Mouse (Mus musculus) MEL (cell line): ENCODE measurements at regions not wholly inside any gene's neighbourhood (a gene's known extent, or its start where the extent isn't known, plus 50 kb on each side); places are given as distances from the start of the nearest gene placed in this dataset.

Experiments
- DNase-seq: peaks from one replicate; pipeline ENCODE4 v3.0.0; 2011; ENCODE audit warnings: low read depth, low spot score
- H3K27ac ChIP-seq: 2 replicates; pipeline ENCODE4 v1.5.1; 2012; ENCODE audit warnings: low read depth, mild to moderate bottlenecking, control low read depth, low read length, moderate library complexity; ENCODE audit not compliant: control insufficient read depth
- H3K27me3 ChIP-seq, 2 experiments: fragments of 150-350 bp in 1 of 2; sonication (generic) in 1 of 2; 2 replicates each; pipeline ENCODE4 v1.6.1; 2012; ENCODE audit warnings: low read length in 2 of 2, mild to moderate bottlenecking in 2 of 2, improper control_type of control experiment in 1 of 2, moderate library complexity in 1 of 2; ENCODE audit not compliant: insufficient read depth in 2 of 2, control insufficient read depth in 1 of 2
- H3K36me3 ChIP-seq, 2 experiments: 2 replicates each; pipeline ENCODE4 v1.6.1; 2012 to 2014; ENCODE audit warnings: low read length in 2 of 2, improper control_type of control experiment in 1 of 2, inconsistent platforms in 1 of 2, mild to moderate bottlenecking in 1 of 2; ENCODE audit not compliant: insufficient read depth in 2 of 2, control insufficient read depth in 1 of 2
- H3K4me1 ChIP-seq, 2 experiments: fragments of 150-350 bp in 1 of 2; sonication (generic) in 1 of 2; 2 replicates each; pipeline ENCODE4 v1.6.1; 2012; ENCODE audit warnings: low read length in 2 of 2, improper control_type of control experiment in 1 of 2, mild to moderate bottlenecking in 1 of 2; ENCODE audit not compliant: insufficient read depth in 2 of 2, control insufficient read depth in 1 of 2
- H3K4me3 ChIP-seq, 2 experiments: fragments of 150-350 bp in 1 of 2; sonication (generic) in 1 of 2; 2 replicates each; pipeline ENCODE4 v1.5.1; 2012; ENCODE audit warnings: low read depth in 2 of 2, low read length in 2 of 2, mild to moderate bottlenecking in 2 of 2, moderate library complexity in 2 of 2, control low read depth in 1 of 2, improper control_type of control experiment in 1 of 2; ENCODE audit not compliant: control insufficient read depth in 1 of 2, insufficient read depth in 1 of 2
- H3K79me2 ChIP-seq: 2 replicates; pipeline ENCODE4 v1.6.1; 2012; ENCODE audit warnings: mild to moderate bottlenecking, low read length, moderate library complexity; ENCODE audit not compliant: control insufficient read depth, poor library complexity, insufficient read depth
- H3K9ac ChIP-seq: 2 replicates; pipeline ENCODE4 v1.6.1; 2012; ENCODE audit warnings: low read depth, mild to moderate bottlenecking, control low read depth, low read length, moderate library complexity; ENCODE audit not compliant: control insufficient read depth, poor library complexity, severe bottlenecking
- H3K9me3 ChIP-seq: fragments of 150-350 bp; sonication (generic); replicated peaks from 2 replicates; pipeline ENCODE4 v1.6.1; 2012; ENCODE audit warnings: mild to moderate bottlenecking, low read length, improper control_type of control experiment, moderate library complexity; ENCODE audit not compliant: insufficient read depth
- BHLHE40 ChIP-seq: IDR thresholded peaks from 2 replicates; pipeline ENCODE4 v1.6.1; 2012; ENCODE audit warnings: low read depth, mild to moderate bottlenecking, inconsistent platforms, low read length, improper control_type of control experiment, borderline replicate concordance
- CHD1 ChIP-seq: IDR thresholded peaks from 2 replicates; pipeline ENCODE4 v1.6.1; 2012; ENCODE audit warnings: low read depth, mild to moderate bottlenecking, inconsistent platforms, low read length, improper control_type of control experiment
- CHD2 ChIP-seq: IDR thresholded peaks from 2 replicates; pipeline ENCODE4 v1.6.1; 2011; ENCODE audit warnings: low read length, improper control_type of control experiment
- EP300 ChIP-seq, 2 experiments: IDR thresholded peaks; 2 replicates each; pipeline ENCODE4 v1.6.1; 2011; ENCODE audit warnings: improper control_type of control experiment in 2 of 2, low read length in 2 of 2, low read depth in 1 of 2, mild to moderate bottlenecking in 1 of 2
- ETS1 ChIP-seq: IDR thresholded peaks from 2 replicates; pipeline ENCODE4 v1.6.1; 2012; ENCODE audit warnings: low read depth, mild to moderate bottlenecking, inconsistent platforms, low read length, improper control_type of control experiment, moderate library complexity
- GATA1 ChIP-seq: IDR thresholded peaks from 2 replicates; pipeline ENCODE4 v1.6.1; 2011; ENCODE audit warnings: low read depth, low read length, improper control_type of control experiment
- JUND ChIP-seq: IDR thresholded peaks from 2 replicates; pipeline ENCODE4 v1.6.1; 2011; ENCODE audit warnings: low read depth, mild to moderate bottlenecking, improper control_type of control experiment, low read length
- KAT2A ChIP-seq: conservative IDR thresholded peaks from 2 replicates; pipeline ENCODE4 v1.6.1; 2012; ENCODE audit warnings: low read depth, low read length, improper control_type of control experiment, inconsistent platforms
- MAFK ChIP-seq: IDR thresholded peaks from 2 replicates; pipeline ENCODE4 v1.6.1; 2011; ENCODE audit warnings: low read depth, mild to moderate bottlenecking, low read length, improper control_type of control experiment, borderline replicate concordance
- MAX ChIP-seq: IDR thresholded peaks from 2 replicates; pipeline ENCODE4 v1.6.1; 2011; ENCODE audit warnings: low read length, improper control_type of control experiment
- MXI1 ChIP-seq: IDR thresholded peaks from 2 replicates; pipeline ENCODE4 v1.6.1; 2011; ENCODE audit warnings: mild to moderate bottlenecking, low read depth, low read length, improper control_type of control experiment
- MYB ChIP-seq: IDR thresholded peaks from 2 replicates; pipeline ENCODE4 v1.6.1; 2011; ENCODE audit warnings: mild to moderate bottlenecking, low read depth, low read length, improper control_type of control experiment
- MYC ChIP-seq: IDR thresholded peaks from 2 replicates; pipeline ENCODE4 v1.6.1; 2011; ENCODE audit warnings: low read depth, mild to moderate bottlenecking, low read length, improper control_type of control experiment, moderate library complexity
- NELFE ChIP-seq: IDR thresholded peaks from 2 replicates; pipeline ENCODE4 v1.6.1; 2011; ENCODE audit warnings: low read depth, low read length, improper control_type of control experiment
- POLR2A ChIP-seq, 2 experiments: IDR thresholded peaks; 2 replicates each; pipeline ENCODE4 v1.6.1; 2011 to 2012; ENCODE audit warnings: low read length in 2 of 2, mild to moderate bottlenecking in 2 of 2, control low read depth in 1 of 2, improper control_type of control experiment in 1 of 2, low read depth in 1 of 2, moderate library complexity in 1 of 2; ENCODE audit not compliant: control insufficient read depth in 1 of 2, insufficient read depth in 1 of 2, poor library complexity in 1 of 2
- POLR2AphosphoS2 ChIP-seq: IDR thresholded peaks from 2 replicates; pipeline ENCODE4 v1.6.1; 2011; ENCODE audit warnings: low read length, improper control_type of control experiment
- RAD21 ChIP-seq: IDR thresholded peaks from 2 replicates; pipeline ENCODE4 v1.6.1; 2011; ENCODE audit warnings: mild to moderate bottlenecking, low read depth, low read length, improper control_type of control experiment
- RCOR1 ChIP-seq: IDR thresholded peaks from 2 replicates; pipeline ENCODE4 v1.6.1; 2012; ENCODE audit warnings: low read depth, mild to moderate bottlenecking, inconsistent platforms, low read length, improper control_type of control experiment
- SIN3A ChIP-seq: IDR thresholded peaks from 2 replicates; pipeline ENCODE4 v1.6.1; 2012; ENCODE audit warnings: low read length, improper control_type of control experiment, inconsistent platforms
- TAL1 ChIP-seq: IDR thresholded peaks from 2 replicates; pipeline ENCODE4 v1.6.1; 2012; ENCODE audit warnings: mild to moderate bottlenecking, inconsistent platforms, low read length, moderate library complexity, mixed read lengths
- TBP ChIP-seq: IDR thresholded peaks from 2 replicates; pipeline ENCODE4 v1.8.0; 2011; ENCODE audit warnings: low read depth, low read length, improper control_type of control experiment
- TCF12 ChIP-seq: IDR thresholded peaks from 2 replicates; pipeline ENCODE4 v1.6.1; 2014; ENCODE audit warnings: low read depth, mild to moderate bottlenecking, inconsistent platforms, low read length, improper control_type of control experiment, moderate library complexity
- UBTF ChIP-seq: IDR thresholded peaks from 2 replicates; pipeline ENCODE4 v1.6.1; 2012; ENCODE audit warnings: low read depth, mild to moderate bottlenecking, inconsistent platforms, low read length, improper control_type of control experiment, moderate library complexity, borderline replicate concordance; ENCODE audit not compliant: insufficient read depth
- USF1 ChIP-seq: IDR thresholded peaks from 2 replicates; pipeline ENCODE4 v1.6.1; 2014; ENCODE audit warnings: low read depth, mild to moderate bottlenecking, inconsistent platforms, low read length, improper control_type of control experiment, moderate library complexity
- USF2 ChIP-seq, 2 experiments: IDR thresholded peaks; 2 replicates each; pipeline ENCODE4 v1.6.1; 2011 to 2012; ENCODE audit warnings: improper control_type of control experiment in 2 of 2, low read length in 2 of 2, borderline replicate concordance in 1 of 2, inconsistent platforms in 1 of 2, low read depth in 1 of 2, mild to moderate bottlenecking in 1 of 2; ENCODE audit not compliant: insufficient read depth in 1 of 2
- ZC3H11A ChIP-seq: IDR thresholded peaks from 2 replicates; pipeline ENCODE4 v1.6.1; 2012; ENCODE audit warnings: low read depth, mild to moderate bottlenecking, inconsistent platforms, low read length, improper control_type of control experiment
- ZKSCAN1 ChIP-seq: IDR thresholded peaks from 2 replicates; pipeline ENCODE4 v1.6.1; 2012; ENCODE audit warnings: low read depth, mild to moderate bottlenecking, inconsistent platforms, low read length, improper control_type of control experiment, moderate library complexity
- ZMIZ1 ChIP-seq: IDR thresholded peaks from 2 replicates; pipeline ENCODE4 v1.6.1; 2012; ENCODE audit warnings: low read depth, mild to moderate bottlenecking, inconsistent platforms, low read length, improper control_type of control experiment, moderate library complexity
- ZNF384 ChIP-seq: IDR thresholded peaks from 2 replicates; pipeline ENCODE4 v1.6.1; 2012; ENCODE audit warnings: low read depth, mild to moderate bottlenecking, inconsistent platforms, low read length, improper control_type of control experiment

DNA sequence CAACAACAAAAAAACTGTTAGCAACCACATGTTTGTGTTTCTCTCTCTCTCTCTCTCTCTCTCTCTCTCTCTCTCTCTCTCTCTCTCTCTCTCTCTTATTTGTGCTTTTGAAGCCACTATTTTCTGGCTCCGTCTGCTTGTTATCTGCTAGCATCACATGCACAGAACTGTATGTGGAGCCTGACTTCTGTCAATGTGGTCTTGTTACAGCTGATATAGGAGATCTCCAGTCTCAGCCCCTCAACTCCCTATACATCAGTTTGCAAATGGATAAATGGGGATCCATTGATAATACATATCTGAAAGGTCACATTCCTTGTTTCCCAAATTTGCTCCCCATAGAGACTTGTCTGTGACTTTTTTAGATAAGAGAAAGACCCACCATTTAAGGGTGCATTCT, 126.9 kb upstream of the Cited2 start:
- Histone ChIP-seq H3K9ac (no peak overlapping the region), H3K4me1 (peaks cover 20 to 23% of the 10 kb centered on the region in 2 experiments), H3K27ac (no peak overlapping the region)

DNA sequence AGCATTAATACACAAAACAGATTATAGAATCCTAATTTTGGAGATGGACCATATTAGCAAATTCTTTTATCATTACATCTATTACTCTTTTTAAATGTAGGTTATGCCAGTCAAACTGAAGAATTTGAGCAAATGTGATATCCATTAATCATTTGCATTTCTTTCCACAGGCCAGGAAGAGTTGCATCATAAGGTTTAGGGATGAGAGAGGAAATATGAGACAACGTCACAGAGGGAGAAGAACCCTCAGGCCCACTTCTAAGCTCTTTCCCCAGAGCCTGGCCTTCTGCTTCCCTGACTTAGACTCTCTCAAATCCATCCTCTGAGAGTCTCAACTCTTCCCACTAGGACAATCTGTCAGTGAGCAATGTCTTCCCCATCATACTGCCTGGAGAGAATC, 126.3 kb upstream of the Cited2 start:
- H3K9ac ChIP-seq: no peak overlapping the region
- DNase-seq: no peak
- no peak overlapping the region for H3K27ac ChIP-seq
- H3K79me2 ChIP-seq: no peaks in the 10 kb centered on the region
- H3K4me1 ChIP-seq: peaks cover 20 to 23% of the 10 kb centered on the region in 2 experiments
- H3K4me3 ChIP-seq: no peak overlapping the region
- no peaks in the 10 kb centered on the region for H3K9me3 ChIP-seq
- TF ChIP-seq NELFE: no peak
- TF ChIP-seq ZKSCAN1: no peak
- no peak for TF ChIP-seq MYC
- no peak for TF ChIP-seq ZC3H11A
- no peak for TF ChIP-seq MAFK
- no peak for TF ChIP-seq MXI1
- no peak for TF ChIP-seq MAX
- TF ChIP-seq ZMIZ1: no peak
- no peak for TF ChIP-seq RAD21
- no peak for TF ChIP-seq GATA1
- no peak for TF ChIP-seq KAT2A
- no peak for TF ChIP-seq SIN3A
- no peak for TF ChIP-seq ZNF384
- TF ChIP-seq CHD1: no peak
- TF ChIP-seq TCF12: no peak
- TF ChIP-seq POLR2A (IDR thresholded peaks at IDR 0.05; ENCODE audit: control insufficient read depth in 1 of 2, insufficient read depth in 1 of 2, low read depth in 1 of 2, low read length in 2 of 2, poor library complexity in 1 of 2): no peak
- TF ChIP-seq USF2 (IDR thresholded peaks at IDR 0.05; ENCODE audit: borderline replicate concordance in 1 of 2, insufficient read depth in 1 of 2, low read depth in 1 of 2, low read length in 2 of 2): no peak
- H3K36me3 ChIP-seq: peaks cover 0 to 38% of the 10 kb centered on the region in 2 experiments; a peak in 2 of 4 replicates
- H3K27me3 ChIP-seq: no peaks in the 10 kb centered on the region

More for the DNA sequence above, 126.9 kb upstream of the Cited2 start:
- Histone ChIP-seq H3K27me3 (no peaks in the 10 kb centered on the region), H3K79me2 (no peaks in the 10 kb centered on the region), H3K9me3 (no peaks in the 10 kb centered on the region), H3K4me3 (no peak overlapping the region), H3K36me3 (peaks cover 0 to 36% of the 10 kb centered on the region in 2 experiments; a peak in 2 of 4 replicates)
- no peak for TF ChIP-seq USF2 (IDR thresholded peaks at IDR 0.05; ENCODE audit: borderline replicate concordance in 1 of 2, insufficient read depth in 1 of 2, low read depth in 1 of 2, low read length in 2 of 2)
- TF ChIP-seq SIN3A: no peak
- TF ChIP-seq ETS1: peak; percentile 68
- no peak for TF ChIP-seq TBP
- TF ChIP-seq BHLHE40: peak; percentile 31; the same call in 1 of the 2 replicates
- TF ChIP-seq MXI1: no peak
- TF ChIP-seq JUND: peak; percentile 90; the same call in 1 of the 2 replicates
- no peak for TF ChIP-seq MYC
- peak; percentile 50; the same call in 1 of the 2 replicates for TF ChIP-seq GATA1
- peak; percentile 46; the same call in 1 of the 2 replicates for TF ChIP-seq USF1
- TF ChIP-seq UBTF: no peak
- TF ChIP-seq RCOR1: 0 out of 2 replicates have a peak, but pooled peaks have one; percentile 18
- no peak for TF ChIP-seq CHD2
- peak; percentile 47 to 61; a peak in 2 of 4 replicates for TF ChIP-seq EP300 (IDR thresholded peaks at IDR 0.05; ENCODE audit: low read depth in 1 of 2, low read length in 2 of 2)
- TF ChIP-seq MYB: no peak
- peak; percentile 53 for TF ChIP-seq TAL1
- TF ChIP-seq POLR2AphosphoS2: no peak
- TF ChIP-seq TCF12: peak; percentile 78
- DNase-seq: peak; percentile 52
